ENCODE assay signal across 19 mouse cellular contexts in genomic region chr1:88937327-88937726, GRCm38 (mm10).
DNase-seq lines count a peak whose midpoint lies in the region; ATAC-seq lines count a peak whose summit lies in the region.
"Had no signal": no experiment of that assay in that cellular context is flagged by ENCODE, and none has a peak within 500 bp of the region (broad histone marks: within the 10 kb centered on the region; RNA-seq: fewer than 3 reads in every experiment).

No protein-coding gene starts in this region.

- H3K27ac ChIP-seq in hindbrain, embryonic 12.5 days, result peak overlapping the region; percentile 52; the same call in 1 of the 2 replicates
- no peak overlapping the region for H3K27ac ChIP-seq in heart, embryonic 12.5 days (ENCODE audit: poor library complexity, severe bottlenecking)
- H3K27ac ChIP-seq: embryonic facial prominence, embryonic 15.5 days; heart, embryonic 10.5 days; macrophage had no signal

- DNase-seq in embryo, embryonic 11 days, result peak; percentile 51
- DNase-seq in embryo, embryonic 9.5 days (ENCODE audit: extremely low spot score), result no peak
- peak; percentile 17 for DNase-seq in layer of hippocampus, adult 9-11 months
- DNase-seq in layer of hippocampus, postnatal 14 days (ENCODE audit: low spot score in 2 of 2), result no peak
- peak; percentile 76 for DNase-seq in brain, adult 2 months (ENCODE audit: low read depth, low spot score)
- no peak for DNase-seq in kidney, postnatal 4 days
- DNase-seq: adrenal gland, postnatal 25 days; cerebellum, postnatal 14 days; gastrocnemius, postnatal 36 days; kidney, adult 8-10 months; liver; lung, adult 18-20 months had no signal

- no peaks in the 10 kb centered on the region for H3K27me3 ChIP-seq in hindbrain, embryonic 12.5 days
- H3K27me3 ChIP-seq in heart, embryonic 12.5 days (replicated peaks), result no peaks in the 10 kb centered on the region
- H3K27me3 ChIP-seq: CH12.LX; embryonic facial prominence, embryonic 15.5 days; neural tube, embryonic 15.5 days had no signal

- ATAC-seq in hindbrain, embryonic 12.5 days (ENCODE audit: low FRiP score), result 0 out of 2 replicates have a peak, but pooled peaks have one; percentile 66
- no peak for ATAC-seq in heart, embryonic 12.5 days (ENCODE audit: insufficient number of reproducible peaks, low FRiP score)

- no peak overlapping the region for H3K9ac ChIP-seq in hindbrain, embryonic 12.5 days
- H3K9ac ChIP-seq in heart, embryonic 12.5 days, result no peak overlapping the region
- H3K9ac ChIP-seq: embryonic facial prominence, embryonic 15.5 days; neural tube, embryonic 15.5 days had no signal

- no peak overlapping the region for H3K4me3 ChIP-seq in hindbrain, embryonic 12.5 days
- H3K4me3 ChIP-seq in heart, embryonic 12.5 days, result no peak overlapping the region
- H3K4me3 ChIP-seq: embryonic facial prominence, embryonic 15.5 days; heart, embryonic 10.5 days; neural tube, embryonic 15.5 days had no signal

- H3K4me1 ChIP-seq in hindbrain, embryonic 12.5 days, result peaks cover 23% of the 10 kb centered on the region
- no peaks in the 10 kb centered on the region; the same call in 1 of the 2 replicates for H3K4me1 ChIP-seq in heart, embryonic 12.5 days (replicated peaks)
- H3K4me1 ChIP-seq: embryonic facial prominence, embryonic 15.5 days had no signal

- no peak overlapping the region for H3K4me2 ChIP-seq in hindbrain, embryonic 12.5 days (replicated peaks)
- no peak overlapping the region for H3K4me2 ChIP-seq in heart, embryonic 12.5 days
- H3K4me2 ChIP-seq: embryonic facial prominence, embryonic 15.5 days; neural tube, embryonic 15.5 days had no signal

- no peaks in the 10 kb centered on the region for H3K9me3 ChIP-seq in hindbrain, embryonic 12.5 days (replicated peaks)
- no peaks in the 10 kb centered on the region for H3K9me3 ChIP-seq in heart, embryonic 12.5 days (replicated peaks)
- H3K9me3 ChIP-seq: embryonic facial prominence, embryonic 15.5 days; neural tube, embryonic 15.5 days had no signal

- 62% methylated on average over 1 of the region's 1 CpGs for WGBS in hindbrain, embryonic 12.5 days
- 64% methylated on average over 1 of the region's 1 CpGs for WGBS in heart, embryonic 12.5 days

- H3K36me3 ChIP-seq in hindbrain, embryonic 12.5 days, result no peaks in the 10 kb centered on the region
- H3K36me3 ChIP-seq in heart, embryonic 12.5 days, result no peaks in the 10 kb centered on the region
- H3K36me3 ChIP-seq: embryonic facial prominence, embryonic 15.5 days; heart, embryonic 10.5 days; neural tube, embryonic 15.5 days had no signal

Comparison
In these comparisons a context has a peak if more than half of its experiments do, and no peak if none do; other contexts are left out.
1. DNase-seq: peak in embryo, embryonic 11 days (single experiment), layer of hippocampus, adult 9-11 months (single experiment) and brain, adult 2 months (single experiment); none in embryo, embryonic 9.5 days (single experiment), layer of hippocampus, postnatal 14 days (0 of 2) and kidney, postnatal 4 days (0 of 2).